Mouse (Mus musculus) urinary bladder, postnatal 4 days (tissue): ENCODE data around the gene Tspan13.

Experiments
- DNase-seq, 2 experiments: peaks; one replicate each; pipeline ENCODE4 v3.0.0; 2021 to 2022; ENCODE audit warnings: low spot score in 2 of 2

Tspan13 gene

DNA sequence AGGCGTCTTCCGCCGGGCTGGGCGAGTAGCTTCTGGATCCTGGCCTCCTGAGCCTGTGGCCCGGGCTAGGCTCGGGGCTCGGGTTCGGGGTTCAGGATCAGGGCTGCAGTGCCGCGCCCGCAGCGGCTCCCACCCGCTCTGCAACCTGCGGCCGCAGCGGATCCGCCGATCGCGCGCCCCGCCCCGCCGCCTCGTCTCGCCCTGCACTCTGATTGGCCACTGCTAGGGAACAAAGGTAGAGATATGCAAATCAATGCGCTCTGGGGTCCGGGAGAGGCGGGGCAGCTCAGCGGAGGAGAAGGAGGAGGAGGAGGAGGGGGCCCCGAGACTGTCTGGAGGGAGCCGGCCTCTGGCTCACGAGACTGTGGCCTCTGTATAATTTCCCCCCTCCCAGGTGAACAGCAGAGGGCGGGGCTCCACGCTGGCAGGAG lies at the start of gene Tspan13:
Tspan13 (minus strand) TSS at position 153 of the 431 bp plus-strand sequence.
- peak; percentile 75 to 76 for DNase-seq

DNA sequence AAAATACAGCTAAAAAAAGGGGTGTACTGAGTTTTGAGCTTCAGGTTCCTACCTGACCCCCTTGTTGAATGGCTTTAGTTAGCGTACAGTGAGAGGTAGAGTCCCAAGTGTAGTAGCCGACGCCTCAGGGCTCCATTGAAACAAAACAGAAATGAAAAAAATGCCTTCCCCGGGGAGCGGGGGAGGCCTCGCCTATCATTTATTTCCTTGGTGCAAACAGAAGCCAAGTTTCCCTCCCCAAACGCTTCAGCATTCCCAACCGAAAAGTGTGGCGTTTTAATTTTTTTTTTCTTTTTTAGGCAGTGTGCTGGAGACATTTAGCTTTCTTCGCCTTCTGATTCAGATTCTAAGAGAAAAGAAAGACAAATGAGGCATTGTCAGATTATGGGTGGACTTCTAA lies 49.7 kb upstream of the Tspan13 start:
- no peak for DNase-seq

DNA sequence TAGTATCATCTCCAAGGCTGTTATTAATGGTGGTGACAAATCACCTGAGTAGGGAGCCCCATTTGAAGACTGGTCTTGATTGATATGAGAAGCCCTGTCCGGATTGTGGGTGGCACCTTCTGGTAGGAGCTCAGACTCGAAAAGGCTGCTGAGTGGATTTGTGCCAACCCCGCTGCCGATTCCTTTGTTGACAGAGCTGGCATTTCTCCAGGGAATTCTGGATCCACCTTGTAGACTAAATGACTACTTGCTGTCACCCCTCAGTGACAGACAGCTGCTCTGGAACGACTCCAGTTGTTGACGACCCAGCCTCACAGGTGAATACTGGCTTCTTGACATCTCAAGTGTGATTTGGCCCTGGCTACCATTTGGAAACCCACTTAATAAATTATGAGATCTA lies 46.9 kb upstream of the Tspan13 start:
- DNase-seq: no peak

DNA sequence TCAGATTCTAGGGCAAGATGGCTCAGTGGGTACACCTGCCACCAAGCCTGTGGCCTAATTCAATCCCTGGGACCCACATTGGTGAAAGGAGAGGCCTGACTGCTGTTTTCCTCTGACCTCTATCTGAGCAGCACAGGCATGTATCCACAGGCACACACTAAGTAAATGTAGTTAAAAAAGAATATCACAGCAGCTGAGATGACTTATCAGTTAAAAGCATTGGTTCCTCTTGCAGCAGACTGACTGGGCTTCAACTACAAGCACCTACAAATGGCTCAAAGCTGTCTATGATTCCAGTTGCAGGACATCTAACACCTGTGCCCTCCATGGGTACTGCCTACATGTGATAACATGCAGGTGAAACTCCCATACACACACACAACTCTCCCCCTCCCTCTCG lies 46.5 kb upstream of the Tspan13 start:
- no peak for DNase-seq

DNA sequence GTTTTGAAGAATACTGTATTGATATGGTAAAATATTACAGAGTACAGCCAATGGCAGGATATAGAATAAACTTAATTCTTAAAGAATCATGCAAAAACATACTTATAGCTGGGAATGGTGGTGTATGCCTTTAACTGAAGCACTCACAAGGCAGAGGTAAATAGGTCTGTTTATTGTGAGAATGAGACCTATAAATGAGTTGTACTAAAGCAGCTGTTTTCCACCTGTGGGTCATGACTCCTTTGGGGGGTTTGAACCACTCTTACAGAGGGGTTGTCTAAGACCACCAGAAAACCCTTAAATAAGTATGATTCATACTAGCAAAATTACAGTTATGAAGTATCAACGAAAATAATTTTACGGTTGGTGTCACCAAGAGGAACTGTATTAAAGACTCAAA lies 43.1 kb upstream of the Tspan13 start:
- no peak for DNase-seq

DNA sequence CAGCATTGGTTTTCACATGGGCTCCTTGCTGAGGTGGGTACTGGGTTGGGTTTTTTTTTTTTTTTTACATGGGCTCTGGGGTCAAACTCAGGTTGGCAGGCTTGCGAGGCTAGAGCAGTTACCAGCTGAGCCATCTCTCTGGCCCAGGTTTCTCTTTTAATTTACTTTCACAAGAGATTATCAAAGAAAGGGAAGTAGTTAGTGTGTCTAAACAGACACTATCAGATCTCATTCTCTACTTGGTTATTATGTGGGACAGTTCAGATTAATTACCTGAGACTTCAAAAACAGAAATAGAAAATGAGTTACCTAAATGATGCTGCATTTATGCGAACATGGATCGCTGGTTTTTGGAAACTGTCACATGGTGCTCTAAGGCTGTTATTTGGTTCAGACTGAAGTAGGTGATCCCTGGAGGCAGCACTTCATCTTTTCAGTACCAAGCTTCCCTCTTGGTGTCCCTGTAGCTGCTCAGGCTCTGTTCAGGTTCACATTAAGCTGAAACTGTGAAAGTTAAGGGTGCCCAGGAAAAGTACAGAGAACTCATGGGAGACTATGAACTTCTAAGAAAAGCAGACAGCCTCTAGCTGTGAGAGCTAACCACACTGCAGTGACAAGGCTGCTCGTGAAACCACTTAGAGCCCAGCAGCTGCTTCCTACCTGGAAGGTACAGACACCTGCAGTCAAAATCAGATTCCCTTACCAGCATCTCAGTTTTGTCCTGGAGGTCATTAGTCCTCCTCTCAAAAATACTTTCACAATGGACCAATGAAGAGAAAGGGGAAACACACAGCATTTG lies 36.0 kb upstream of the Tspan13 start:
- DNase-seq: no peak

DNA sequence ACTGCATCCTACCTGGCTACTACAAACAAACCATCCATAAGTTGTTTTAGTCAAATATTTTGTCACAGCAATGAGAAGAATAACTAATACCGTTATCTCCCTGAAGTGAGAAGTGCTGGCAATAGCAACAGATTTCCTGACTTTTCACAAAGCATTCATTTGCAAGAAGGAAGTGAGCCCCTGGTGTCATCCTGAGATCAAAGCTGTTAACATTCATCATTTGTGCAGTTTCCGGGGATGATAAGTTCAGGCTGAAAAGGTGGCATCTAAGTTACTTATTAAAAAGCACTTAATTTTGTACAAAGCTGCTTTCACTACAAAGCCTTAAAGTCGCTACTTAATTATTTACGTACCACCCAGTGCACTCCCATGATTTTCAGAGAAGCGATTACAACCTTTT lies 30.6 kb upstream of the Tspan13 start:
- DNase-seq: no peak

DNA sequence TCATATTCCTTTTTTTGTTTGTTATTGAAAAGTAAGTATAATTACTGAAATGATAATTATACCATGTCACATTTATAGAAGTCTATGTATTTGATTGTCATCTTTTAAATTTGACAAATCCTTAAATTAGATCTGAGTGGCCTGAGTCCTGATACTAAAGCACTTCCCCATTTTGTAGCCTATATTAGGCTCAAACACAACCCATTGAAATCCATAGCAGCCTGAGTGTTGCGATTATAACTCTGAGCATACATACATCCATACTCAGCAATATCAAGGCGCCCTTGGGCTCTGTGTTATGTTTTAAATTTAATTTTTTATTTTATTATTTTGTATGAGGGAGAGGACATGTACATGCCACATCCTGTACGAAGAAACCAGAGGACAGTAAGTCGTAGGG lies 27.9 kb upstream of the Tspan13 start:
- DNase-seq: no peak

DNA sequence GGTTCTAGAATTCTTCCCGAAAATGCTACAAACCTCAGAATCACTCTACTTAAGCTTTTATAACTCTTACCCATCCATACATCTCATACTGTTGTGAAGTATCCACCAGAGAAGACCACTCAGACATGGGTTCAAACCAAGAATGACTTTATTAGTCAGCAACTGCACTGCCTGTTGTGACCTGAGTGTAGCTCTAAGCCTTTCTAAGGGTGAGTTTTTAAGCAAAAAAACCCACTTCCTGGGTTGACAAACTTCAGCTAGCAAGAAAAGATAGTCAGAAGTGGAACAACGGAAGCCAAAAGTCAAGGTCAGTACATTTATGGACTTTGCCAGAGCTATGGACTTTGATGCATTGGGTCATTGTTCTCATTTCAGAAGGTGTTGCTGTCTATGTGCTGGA lies 25.2 kb upstream of the Tspan13 start:
- DNase-seq: no peak

DNA sequence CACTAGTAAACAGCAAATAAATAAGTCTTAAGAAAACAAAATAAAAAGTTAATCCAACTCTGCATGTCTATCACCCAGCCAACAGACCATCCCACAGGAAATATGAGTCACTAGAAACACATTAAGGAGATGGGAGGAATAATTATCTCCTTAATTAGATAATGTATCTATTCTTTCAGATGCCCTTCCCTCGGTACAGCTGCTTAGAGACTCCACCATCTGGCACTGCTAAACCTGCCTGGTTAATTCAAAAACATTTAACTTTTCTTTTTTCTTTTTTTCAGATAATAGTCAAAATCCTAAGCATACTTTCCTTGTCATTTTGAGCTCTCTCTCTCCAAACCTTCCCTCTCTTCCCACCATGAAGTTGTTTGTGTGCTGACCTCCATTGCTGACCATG lies 23.6 kb upstream of the Tspan13 start:
- no peak for DNase-seq

DNA sequence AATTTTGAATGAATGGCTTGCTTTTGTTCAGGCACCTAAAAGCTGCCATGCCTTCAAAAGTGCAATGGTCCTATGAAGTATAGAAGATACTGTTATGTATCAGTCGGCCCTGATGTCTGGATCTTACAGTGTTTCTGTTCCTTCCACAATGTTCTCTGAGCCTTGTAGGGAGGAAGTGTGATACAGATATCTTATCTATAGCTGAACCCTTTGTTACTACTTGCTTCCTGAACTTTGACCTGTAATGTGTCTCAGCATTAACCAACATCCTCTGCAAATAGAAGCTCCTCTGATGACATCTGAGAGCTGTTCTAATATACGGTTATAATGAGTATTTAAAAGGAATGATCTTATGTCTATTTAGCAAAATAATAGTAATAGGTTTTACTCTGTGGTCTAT lies 15.4 kb upstream of the Tspan13 start:
- DNase-seq: no peak

DNA sequence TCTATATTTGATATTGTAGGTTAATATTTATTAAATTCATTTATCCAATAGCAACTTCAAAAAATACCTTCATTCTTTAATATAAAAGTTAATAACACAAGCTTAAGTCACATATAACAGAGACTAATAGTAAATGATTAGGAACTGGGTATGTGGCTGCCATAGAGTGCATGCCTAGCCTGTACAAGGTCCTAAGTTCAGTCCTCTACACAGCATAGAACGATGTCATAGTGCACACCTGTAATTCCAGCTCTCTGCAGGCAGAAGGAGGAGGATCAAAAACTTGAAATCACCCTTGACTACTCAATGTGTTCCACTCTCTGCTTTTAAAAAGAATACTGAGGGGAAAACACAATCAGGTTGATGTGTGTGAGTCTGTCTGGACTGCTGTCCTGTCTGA lies 8.0 kb upstream of the Tspan13 start:
- DNase-seq: no peak

DNA sequence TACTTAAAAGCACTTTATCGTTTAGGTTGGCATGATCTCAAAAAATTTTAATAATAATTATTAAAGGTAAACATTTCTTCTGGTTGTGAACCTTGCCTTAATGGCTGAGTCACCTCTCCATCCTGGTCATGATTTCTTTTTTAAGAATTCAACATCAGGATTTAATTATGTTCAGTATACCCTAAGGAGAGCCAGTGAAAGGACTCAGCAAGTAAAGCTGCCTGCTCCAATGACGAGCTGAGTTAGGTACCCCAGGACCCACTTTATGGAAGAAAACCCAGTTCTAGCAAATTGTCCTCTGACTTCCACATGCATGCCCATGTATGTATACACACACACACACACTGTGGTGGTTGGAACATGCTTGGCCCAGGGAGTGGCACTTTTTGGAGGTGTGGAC lies 5.3 kb upstream of the Tspan13 start:
- DNase-seq: no peak

DNA sequence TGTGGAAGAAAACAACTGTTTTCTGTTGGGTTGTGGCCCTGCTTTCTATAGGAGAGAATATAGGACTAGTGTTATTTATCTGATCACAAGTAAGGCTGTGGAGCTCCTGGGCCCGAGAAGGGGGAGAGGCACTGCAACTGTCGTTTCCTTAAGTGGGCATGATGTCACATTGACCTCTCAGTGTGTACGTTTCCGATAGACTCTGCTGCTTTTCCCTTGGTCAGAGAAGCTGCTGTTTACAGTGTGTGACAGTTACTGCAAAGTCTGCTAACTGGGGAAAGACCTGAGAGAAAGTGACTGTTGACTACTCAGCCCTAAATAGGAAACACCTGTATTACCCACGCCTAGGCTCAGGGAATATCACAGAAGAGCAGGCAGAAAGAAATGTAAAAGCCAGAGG lies 3.9 kb upstream of the Tspan13 start:
- no peak for DNase-seq

DNA sequence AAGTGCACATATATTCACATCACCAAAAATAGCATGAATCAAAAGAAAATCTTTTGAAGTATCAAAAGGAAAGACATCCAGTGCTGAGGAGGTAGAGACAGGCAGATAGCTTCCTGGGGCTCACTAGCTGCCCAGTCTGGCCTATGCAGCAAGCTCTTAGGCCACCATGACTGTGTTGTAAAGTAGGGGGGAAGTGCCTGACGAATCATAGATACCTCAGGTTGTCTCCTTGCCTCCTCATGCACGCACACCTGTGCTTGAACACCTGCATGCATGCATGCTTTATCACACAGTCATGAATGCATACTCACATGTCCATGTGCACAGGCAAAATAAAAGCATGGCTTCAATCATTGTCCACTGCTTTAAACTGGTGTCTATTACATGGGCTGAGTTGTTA lies 2.4 kb upstream of the Tspan13 start:
- no peak for DNase-seq

DNA sequence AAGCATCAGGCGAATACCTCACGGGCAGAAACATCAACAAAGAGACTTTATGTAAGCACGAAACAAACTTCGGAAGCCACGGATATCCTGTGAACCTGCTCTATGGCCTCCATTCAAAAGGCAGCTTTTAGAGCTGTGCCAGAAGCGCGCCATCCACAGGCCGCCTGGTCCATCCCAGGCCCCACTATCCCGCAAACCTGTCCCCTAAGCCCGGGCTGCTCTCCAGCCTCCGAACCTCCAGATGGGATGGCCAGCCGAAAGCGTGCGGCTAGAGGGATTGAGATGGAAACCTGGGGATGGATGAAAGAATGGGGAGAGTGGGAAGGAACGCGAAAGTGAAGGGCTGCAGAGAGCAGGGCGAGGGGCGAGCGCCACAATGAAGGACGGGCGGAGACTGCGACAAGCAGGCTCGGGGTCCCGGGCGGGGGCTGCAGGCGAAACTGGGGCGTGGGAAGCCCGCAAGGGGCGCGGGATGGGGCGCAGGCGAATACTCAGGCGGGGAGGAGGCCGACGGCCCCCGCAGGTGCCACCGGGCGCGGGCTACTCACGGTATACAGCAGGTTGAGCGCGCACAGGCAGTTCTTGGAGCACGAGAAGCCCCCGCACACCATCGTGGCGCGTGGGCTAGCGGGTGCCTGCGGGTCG lies 475 bp downstream of the Tspan13 start:
- no peak for DNase-seq

DNA sequence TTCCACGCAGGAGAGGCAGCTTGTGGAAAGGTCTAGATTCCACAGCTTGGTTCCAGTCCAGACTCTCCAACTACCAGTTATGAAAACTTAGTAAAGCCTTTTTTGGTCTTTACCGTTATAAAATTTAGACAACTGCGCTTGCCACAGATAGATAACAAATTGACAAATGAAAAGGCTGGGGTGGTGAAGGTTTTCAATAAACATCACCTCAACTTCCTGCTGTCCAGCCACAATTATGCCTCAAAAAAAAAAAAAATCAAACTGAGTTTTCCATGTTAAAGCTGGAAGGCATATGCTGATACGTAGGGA lies 1.1 kb downstream of the Tspan13 start:
- no peak for DNase-seq

DNA sequence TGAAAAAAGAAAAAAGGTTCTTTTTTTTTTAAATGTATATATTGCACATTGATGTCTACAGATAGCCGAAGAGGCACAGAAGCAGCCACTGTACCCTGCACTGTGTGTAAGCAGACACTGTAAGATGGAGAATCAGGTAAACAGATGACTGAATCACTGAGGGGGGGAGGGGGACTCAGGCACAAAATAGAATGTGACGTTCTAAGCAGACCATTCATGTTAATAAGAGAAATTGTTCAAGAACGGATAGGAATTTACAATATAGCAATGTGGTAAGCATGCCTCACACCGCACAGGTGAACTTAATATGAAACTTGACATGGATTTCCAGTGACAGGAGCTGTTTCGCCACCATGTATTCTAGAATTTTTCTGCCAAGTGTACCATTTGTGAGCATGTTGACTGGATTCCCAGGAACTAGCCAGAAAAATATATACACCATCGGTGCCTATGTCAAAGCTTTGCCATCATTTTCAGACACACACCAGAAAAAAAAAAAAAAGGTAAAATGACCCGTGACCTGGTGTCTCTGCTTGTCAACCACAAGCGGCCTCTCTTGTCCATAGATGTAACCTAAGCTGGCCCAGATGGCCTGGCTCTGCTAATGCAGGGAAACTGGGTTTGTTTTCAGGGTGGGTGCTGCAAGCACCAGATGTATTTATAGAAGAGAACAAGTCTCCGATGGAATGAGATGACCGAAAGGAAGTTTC lies 1.6 kb downstream of the Tspan13 start:
- DNase-seq: no peak

DNA sequence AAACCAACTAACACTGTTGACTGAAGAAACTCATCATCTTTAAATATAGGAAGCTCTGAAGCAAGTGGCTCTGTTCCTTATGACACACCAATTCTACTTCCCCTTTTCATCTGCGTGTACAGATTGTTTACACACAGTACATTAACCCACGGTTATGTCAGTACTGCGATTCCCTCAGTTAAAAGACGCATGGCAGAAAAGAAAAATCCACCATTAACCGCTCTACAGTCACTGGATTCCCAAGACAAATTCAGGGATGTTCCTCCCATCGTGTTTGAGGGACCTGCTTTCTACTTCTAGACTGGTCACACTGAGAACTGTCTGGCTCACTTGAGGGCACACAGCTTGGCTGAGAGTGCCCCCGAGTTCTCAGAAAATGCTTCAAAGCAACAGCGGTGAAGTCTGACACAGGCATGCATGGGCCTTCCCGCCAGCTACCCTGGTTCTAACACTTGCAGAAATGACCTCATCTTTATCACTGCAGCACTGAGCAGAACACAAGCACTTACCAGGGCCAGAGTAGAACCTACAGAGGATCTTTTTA lies 2.7 kb downstream of the Tspan13 start:
- no peak for DNase-seq

DNA sequence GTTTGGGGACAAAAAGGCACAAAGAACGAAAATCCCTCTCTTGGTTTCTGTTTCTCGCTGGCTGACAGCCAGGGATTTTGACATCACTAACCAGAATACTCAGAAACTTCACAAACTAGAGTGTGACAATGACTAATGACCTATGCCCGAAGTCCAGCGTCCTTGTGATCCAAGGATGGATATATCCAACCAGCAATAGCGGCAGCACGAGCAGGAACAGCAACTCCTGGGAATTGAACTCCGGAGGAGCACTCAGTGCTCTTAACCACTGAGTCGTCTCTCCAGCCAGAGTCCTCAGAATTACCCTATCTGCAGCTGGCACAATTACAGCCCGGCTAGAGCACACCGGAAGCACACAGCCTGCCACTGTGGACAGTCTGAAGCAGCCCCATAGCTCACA lies 5.5 kb downstream of the Tspan13 start:
- DNase-seq: no peak

DNA sequence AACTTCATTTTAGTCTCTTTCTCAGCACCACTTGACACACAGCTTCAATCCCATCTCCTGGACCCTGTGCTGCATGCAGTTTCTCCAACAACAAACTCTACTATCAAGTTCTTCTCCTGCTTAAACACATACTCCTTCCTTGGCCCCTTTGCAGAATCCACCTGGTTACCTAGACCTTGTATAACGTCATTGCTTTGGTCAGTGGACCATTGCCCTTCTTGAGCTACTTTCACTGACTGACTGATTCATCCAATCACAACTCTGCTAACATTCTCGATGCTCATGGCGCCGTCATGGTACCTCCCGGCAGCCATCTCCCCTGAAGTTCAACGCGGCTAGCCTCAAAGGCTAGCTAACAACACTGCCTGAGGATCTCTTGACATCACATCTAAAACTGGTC lies 6.2 kb downstream of the Tspan13 start:
- no peak for DNase-seq

DNA sequence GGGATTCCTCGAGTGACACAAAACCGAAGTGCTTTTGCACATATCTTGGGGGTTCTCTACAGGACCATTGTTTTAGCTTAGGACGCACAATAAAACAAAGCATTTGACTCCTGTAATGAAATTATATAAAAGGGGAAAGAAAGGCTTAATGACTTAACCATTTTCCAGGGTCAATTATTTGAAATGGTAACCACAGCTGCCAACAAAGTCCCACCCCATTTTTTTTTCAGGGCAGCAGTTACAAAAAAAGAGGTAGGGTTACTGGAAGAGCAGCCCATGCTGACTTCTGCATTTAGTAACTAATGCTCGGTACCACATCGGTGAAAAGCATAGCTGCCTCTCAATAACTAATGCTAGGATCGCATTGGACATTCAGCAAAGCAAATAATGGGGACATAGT lies 6.8 kb downstream of the Tspan13 start:
- DNase-seq: no peak

DNA sequence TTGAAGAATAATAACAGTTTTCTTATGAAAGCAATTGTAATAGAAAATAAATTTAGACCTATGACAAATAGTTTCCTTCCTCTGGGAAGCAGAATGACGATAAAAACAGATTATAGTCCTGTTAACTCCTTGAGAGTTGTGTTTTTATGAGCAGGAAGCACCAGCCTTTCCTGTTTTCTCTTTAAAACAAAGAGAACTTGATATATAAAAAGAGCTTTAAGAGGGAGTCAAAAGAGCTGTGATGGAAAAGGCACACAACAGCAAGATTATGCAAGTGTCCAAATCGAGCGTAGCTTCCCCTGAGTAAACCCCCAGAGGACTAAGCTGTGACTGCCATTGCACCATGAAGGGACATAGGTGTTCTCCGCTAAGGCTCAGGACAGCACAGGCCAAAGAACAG lies 9.9 kb downstream of the Tspan13 start:
- no peak for DNase-seq
